ENCODE assay signal across 9 mouse cellular contexts in genomic region chr1:86303063-86303872, GRCm38 (mm10). TPM values are rescaled to one million over a fixed set of nuclear protein-coding genes. Genes with fewer than 3 reads are reported as not detected.
DNase-seq lines count a peak whose midpoint lies in the region; ATAC-seq lines count a peak whose summit lies in the region.
"Had no signal": no experiment of that assay in that cellular context is flagged by ENCODE, and none has a peak within 500 bp of the region (broad histone marks: within the 10 kb centered on the region; RNA-seq: fewer than 3 reads in every experiment).

No protein-coding gene starts in this region.

- WGBS in heart, embryonic 12.5 days, result under 1% methylated on average over 65 of the region's 65 CpGs
- WGBS in kidney, embryonic 15.5 days, result under 1% methylated on average over 65 of the region's 65 CpGs
- under 1% methylated on average over 65 of the region's 65 CpGs for WGBS in liver, embryonic 13.5 days (ENCODE audit: insufficient replicate concordance)

- peaks cover 64% of the 10 kb centered on the region for H3K27me3 ChIP-seq in heart, embryonic 12.5 days (replicated peaks)
- H3K27me3 ChIP-seq in kidney, embryonic 15.5 days, result peaks cover 38% of the 10 kb centered on the region
- peaks cover 32% of the 10 kb centered on the region for H3K27me3 ChIP-seq in liver, embryonic 13.5 days

- DNase-seq in layer of hippocampus, adult 11-12 months (ENCODE audit: low spot score), result peak; percentile 57
- no peak for DNase-seq in layer of hippocampus, adult 9-10 months (ENCODE audit: low spot score)
- peak; percentile 79 for DNase-seq in embryo, embryonic 10.5 days (ENCODE audit: low spot score)
- DNase-seq in liver, embryonic 13.5 days, result peak; percentile 76
- DNase-seq in neural tube, embryonic 10.5 days (ENCODE audit: extremely low spot score, low spot score), result peak; percentile 75
- DNase-seq in thymus, adult 18-20 months, result peak; percentile 17 to 31

- peak overlapping the region; percentile 55 for H3K9ac ChIP-seq in heart, embryonic 12.5 days
- peak overlapping the region; percentile 66 for H3K9ac ChIP-seq in kidney, embryonic 15.5 days
- H3K9ac ChIP-seq in liver, embryonic 13.5 days, result peak overlapping the region; percentile 69

- H3K27ac ChIP-seq in heart, embryonic 12.5 days (ENCODE audit: poor library complexity, severe bottlenecking), result no peak overlapping the region
- 0 out of 2 replicates have a peak overlapping the region, but pooled peaks have one; percentile 37 for H3K27ac ChIP-seq in kidney, embryonic 15.5 days
- H3K27ac ChIP-seq in liver, embryonic 13.5 days, result no peak overlapping the region

- no peaks in the 10 kb centered on the region for H3K9me3 ChIP-seq in heart, embryonic 12.5 days (replicated peaks)
- no peaks in the 10 kb centered on the region for H3K9me3 ChIP-seq in kidney, embryonic 15.5 days (replicated peaks)
- no peaks in the 10 kb centered on the region for H3K9me3 ChIP-seq in liver, embryonic 13.5 days (replicated peaks)

- no peaks in the 10 kb centered on the region for H3K36me3 ChIP-seq in heart, embryonic 12.5 days
- 0 out of 2 replicates have a peak, but pooled peaks cover 9% of the 10 kb centered on the region for H3K36me3 ChIP-seq in kidney, embryonic 15.5 days
- no peaks in the 10 kb centered on the region for H3K36me3 ChIP-seq in liver, embryonic 13.5 days

- ATAC-seq in heart, embryonic 12.5 days (ENCODE audit: insufficient number of reproducible peaks, low FRiP score), result peak; percentile 48; the same call in 1 of the 2 replicates
- ATAC-seq in kidney, embryonic 15.5 days (replicated peaks; ENCODE audit: low FRiP score), result peak; percentile 89
- ATAC-seq in liver, embryonic 13.5 days (ENCODE audit: low read depth), result peak; percentile 59
- ATAC-seq: Patski had no signal

- peak overlapping the region; percentile 96 for H3K4me2 ChIP-seq in heart, embryonic 12.5 days
- H3K4me2 ChIP-seq in kidney, embryonic 15.5 days, result peak overlapping the region; percentile 99
- H3K4me2 ChIP-seq in liver, embryonic 13.5 days, result peak overlapping the region; percentile 93

- peak overlapping the region; percentile 64 for H3K4me3 ChIP-seq in heart, embryonic 12.5 days
- H3K4me3 ChIP-seq in kidney, embryonic 15.5 days (replicated peaks), result peak overlapping the region; percentile 69
- H3K4me3 ChIP-seq in liver, embryonic 13.5 days (replicated peaks), result peak overlapping the region; percentile 65

- H3K4me1 ChIP-seq in heart, embryonic 12.5 days (replicated peaks), result peaks cover 11% of the 10 kb centered on the region; the same call in 1 of the 2 replicates
- peaks cover 30% of the 10 kb centered on the region for H3K4me1 ChIP-seq in kidney, embryonic 15.5 days
- H3K4me1 ChIP-seq in liver, embryonic 13.5 days (replicated peaks), result peaks cover 60% of the 10 kb centered on the region

RNA-seq across cellular contexts. Expression of gene B3gnt7, which starts 0.6 kb away (rescaled TPM):
- 6.3 and 7.1 TPM in 2 replicates for polyA plus RNA-seq in heart, embryonic 12.5 days (2016; fragmentation: Nextera tagmentation; extraction: Ambion mirVana)
- polyA plus RNA-seq in kidney, embryonic 15.5 days (2015; fragmentation: Nextera tagmentation; extraction: Ambion mirVana), result 7.5 and 7.8 TPM in 2 replicates
- 2.4 and 3.2 TPM in 2 replicates for polyA plus RNA-seq in liver, embryonic 13.5 days (2015; fragmentation: Nextera tagmentation; extraction: Ambion mirVana)

RNA-seq across cellular contexts. Expression of gene Ncl, which starts 55.9 kb away (rescaled TPM):
- 331 and 337 TPM in 2 replicates for polyA plus RNA-seq in heart, embryonic 12.5 days (2016; fragmentation: Nextera tagmentation; extraction: Ambion mirVana)
- 500 and 531 TPM in 2 replicates for polyA plus RNA-seq in kidney, embryonic 15.5 days (2015; fragmentation: Nextera tagmentation; extraction: Ambion mirVana)
- 423 and 530 TPM in 2 replicates for polyA plus RNA-seq in liver, embryonic 13.5 days (2015; fragmentation: Nextera tagmentation; extraction: Ambion mirVana)
